In the genomic region with DNA sequence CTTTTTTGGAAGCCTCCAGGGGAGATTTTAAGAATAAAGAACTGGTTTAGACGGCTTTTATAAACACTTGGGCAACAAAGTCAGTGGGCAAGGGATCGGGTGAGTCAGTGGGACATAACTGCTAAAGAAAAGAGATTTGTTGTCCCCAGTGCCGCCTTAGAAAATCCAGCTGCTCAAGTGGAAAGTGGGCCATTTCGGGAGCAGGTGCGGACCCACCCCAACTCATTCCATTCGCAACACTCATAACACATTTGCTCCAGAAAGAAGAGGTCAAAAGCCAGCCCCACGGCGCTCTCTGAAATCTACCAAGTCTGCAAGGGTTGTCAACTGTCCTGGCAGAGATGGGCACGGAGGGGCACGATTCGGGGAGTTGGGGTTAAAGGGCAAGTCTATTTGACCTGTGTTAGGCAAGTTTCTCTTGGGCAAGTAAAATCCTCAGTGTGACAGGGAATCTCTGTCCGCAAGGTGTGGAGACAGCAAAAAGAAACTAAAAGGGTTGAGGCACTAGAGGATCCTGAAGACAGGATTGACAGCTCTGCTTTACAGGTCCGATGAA, we compare ENCODE assay signal across 8 mouse cellular contexts. TPM values are rescaled to one million over a fixed set of nuclear protein-coding genes. Genes with fewer than 3 reads are reported as not detected.
DNase-seq lines count a peak whose midpoint lies in the region; ATAC-seq and TF ChIP-seq lines count a peak whose summit lies in the region.

No protein-coding gene starts in this region.

- intact Hi-C loops in left cerebral cortex, adult 2 months (cut with DNase I): loop anchor here (2.0 kb wide), 2 partner anchors 69 kb away; no protein-coding TSS in a partner anchor

- DNase-seq in left cerebral cortex, adult 2 months (ENCODE audit: extremely low spot score in 1 of 2, low spot score in 2 of 2): no peak
- DNase-seq in left cerebral cortex, adult 8-10 months (ENCODE audit: low spot score in 2 of 2): no peak
- no peak for DNase-seq in forebrain, embryonic 11.5 days (ENCODE audit: low spot score)
- peak; percentile 12 for DNase-seq in kidney, postnatal 10 days
- DNase-seq in B cell, adult 2 months: no peak
- DNase-seq in testis, postnatal 10 days (ENCODE audit: low spot score): no peak
- DNase-seq in left cerebral cortex, adult 9 months (ENCODE audit: low spot score in 2 of 2): no peak

- no peaks in the 10 kb centered on the region; the same call in 1 of the 2 replicates for H3K4me1 ChIP-seq in forebrain, embryonic 11.5 days (replicated peaks; ENCODE audit: control insufficient read depth, insufficient read depth, low read length)
- no peaks in the 10 kb centered on the region for H3K4me1 ChIP-seq in neural tube, embryonic 14.5 days (ENCODE audit: control insufficient read depth, insufficient read depth, low read length)

- H3K27me3 ChIP-seq in forebrain, embryonic 11.5 days (ENCODE audit: control insufficient read depth, insufficient read depth, low read length): peaks cover 6% of the 10 kb centered on the region
- peaks cover 12% of the 10 kb centered on the region; the same call in 1 of the 2 replicates for H3K27me3 ChIP-seq in neural tube, embryonic 14.5 days (ENCODE audit: control insufficient read depth, insufficient read depth, low read length)

- peak overlapping the region; percentile 95; the same call in 1 of the 2 replicates for H3K4me2 ChIP-seq in forebrain, embryonic 11.5 days (ENCODE audit: low read depth, low read length, severe bottlenecking)
- peak overlapping the region; percentile 93 for H3K4me2 ChIP-seq in neural tube, embryonic 14.5 days (ENCODE audit: low read depth, low read length)

- H3K4me3 ChIP-seq in left cerebral cortex, adult 2 months: peak overlapping the region; percentile 55
- H3K4me3 ChIP-seq in forebrain, embryonic 11.5 days (ENCODE audit: low read depth, low read length): peak overlapping the region; percentile 64; the same call in 1 of the 2 replicates
- H3K4me3 ChIP-seq in neural tube, embryonic 14.5 days (ENCODE audit: low read depth, low read length): peak overlapping the region; percentile 65

- no peaks in the 10 kb centered on the region for H3K36me3 ChIP-seq in forebrain, embryonic 11.5 days (ENCODE audit: control insufficient read depth, insufficient read depth, low read length)
- H3K36me3 ChIP-seq in neural tube, embryonic 14.5 days (ENCODE audit: control insufficient read depth, insufficient read depth, low read length): no peaks in the 10 kb centered on the region

- H3K27ac ChIP-seq in left cerebral cortex, adult 2 months: peak overlapping the region; percentile 86
- no peak overlapping the region for H3K27ac ChIP-seq in forebrain, embryonic 11.5 days (ENCODE audit: low read depth, low read length)
- no peak overlapping the region for H3K27ac ChIP-seq in neural tube, embryonic 14.5 days (ENCODE audit: low read depth, low read length)

- H3K9ac ChIP-seq in forebrain, embryonic 11.5 days (ENCODE audit: low read length): no peak overlapping the region; the same call in 1 of the 2 replicates
- H3K9ac ChIP-seq in neural tube, embryonic 14.5 days (replicated peaks; ENCODE audit: low read depth, low read length): peak overlapping the region; percentile 67; the same call in 1 of the 2 replicates

- 61% methylated on average over 13 of the region's 13 CpGs for WGBS in forebrain, embryonic 11.5 days
- WGBS in neural tube, embryonic 14.5 days: 62% methylated on average over 13 of the region's 13 CpGs

- H3K9me3 ChIP-seq in forebrain, embryonic 11.5 days (ENCODE audit: control insufficient read depth, low read length): no peaks in the 10 kb centered on the region
- no peaks in the 10 kb centered on the region for H3K9me3 ChIP-seq in neural tube, embryonic 14.5 days (ENCODE audit: control insufficient read depth, low read length)

- TF ChIP-seq CTCF in left cerebral cortex, adult 2 months (IDR thresholded peaks at IDR 0.05): no peak

- ATAC-seq in forebrain, embryonic 11.5 days (replicated peaks; ENCODE audit: low FRiP score): peak; percentile 4; the same call in 1 of the 2 replicates
- ATAC-seq in neural tube, embryonic 14.5 days (ENCODE audit: low read depth): no peak

RNA-seq across cellular contexts. Expression of a gene that starts 1.1 kb away (rescaled TPM):
- total RNA-seq in left cerebral cortex, adult 2 months (2021): 100 to 1,000 TPM; 130 to 137 TPM
- 100 to 1,000 TPM in 1 of 4 experiments, 10 to 100 TPM in 3; 79.5 to 112 (median 82.9) TPM for total RNA-seq in left cerebral cortex, adult 8-10 months (2022)
- polyA plus RNA-seq in forebrain, embryonic 11.5 days (2014; fragmentation: Nextera tagmentation; extraction: Ambion mirVana): 3.0 and 3.6 TPM in 2 replicates
- 12.3 and 16.3 TPM in 2 replicates for polyA plus RNA-seq in neural tube, embryonic 14.5 days (2014; fragmentation: Nextera tagmentation; extraction: Ambion mirVana)
